ENCODE assay signal across 21 mouse cellular contexts in the genomic region with DNA sequence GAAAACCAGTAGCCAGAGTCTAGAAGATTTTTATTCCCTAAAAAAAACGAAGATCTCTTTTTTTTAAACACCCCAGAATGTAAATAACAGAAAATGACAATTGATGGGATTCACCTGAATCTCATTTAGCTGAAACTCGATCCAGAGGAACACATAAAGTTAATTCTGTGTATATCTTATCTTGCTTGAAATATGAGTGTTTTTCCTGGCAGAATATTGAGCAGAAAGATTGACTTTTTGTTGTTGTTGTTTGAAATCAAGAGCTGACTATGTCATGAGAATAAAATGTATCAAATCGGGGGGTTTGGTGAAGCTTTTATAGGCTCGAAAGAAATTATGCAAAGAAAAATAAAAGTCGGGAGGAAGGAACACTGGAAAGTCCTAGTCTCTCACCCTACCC.
DNase-seq lines count a peak whose midpoint lies in the region; ATAC-seq and TF ChIP-seq lines count a peak whose summit lies in the region.
"Had no signal": no experiment of that assay in that cellular context is flagged by ENCODE, and none has a peak within 500 bp of the region (broad histone marks: within the 10 kb centered on the region; RNA-seq: fewer than 3 reads in every experiment).

No protein-coding gene starts in this region.

- no peak overlapping the region for H3K4me3 ChIP-seq in kidney, embryonic 15.5 days (replicated peaks)
- H3K4me3 ChIP-seq in kidney, postnatal 0 days (replicated peaks; ENCODE audit: low read depth, low read length): no peak overlapping the region
- H3K4me3 ChIP-seq: embryonic facial prominence, embryonic 13.5 days; embryonic facial prominence, embryonic 15.5 days; erythroblast, embryonic 14.5 days; forebrain, embryonic 10.5 days; forebrain, embryonic 12.5 days had no signal

- no peak overlapping the region for H3K4me2 ChIP-seq in kidney, embryonic 15.5 days
- H3K4me2 ChIP-seq in kidney, postnatal 0 days (ENCODE audit: low read length): no peak overlapping the region
- H3K4me2 ChIP-seq: embryonic facial prominence, embryonic 13.5 days; embryonic facial prominence, embryonic 15.5 days; forebrain, embryonic 12.5 days had no signal

- DNase-seq in kidney, postnatal 25 days: no peak
- DNase-seq in kidney, postnatal 0 days (ENCODE audit: low spot score): peak; percentile 76
- DNase-seq in kidney, postnatal 10 days: no peak
- DNase-seq: adrenal gland, adult 2 months; adrenal gland, postnatal 10 days; adrenal gland, postnatal 25 days; cerebellum, adult 11 months; cerebellum, adult 18-20 months; cerebellum, adult 8-10 months; cerebellum, adult 9-11 months; cerebellum, postnatal 14 days; cerebellum, postnatal 36 days; embryo, embryonic 11 days had no signal

- peak overlapping the region; percentile 62; the same call in 1 of the 2 replicates for H3K27ac ChIP-seq in kidney, embryonic 15.5 days
- H3K27ac ChIP-seq in kidney, postnatal 0 days: peak overlapping the region; percentile 25; the same call in 1 of the 2 replicates
- H3K27ac ChIP-seq: embryonic facial prominence, embryonic 13.5 days; embryonic facial prominence, embryonic 15.5 days; forebrain, embryonic 10.5 days; forebrain, embryonic 12.5 days had no signal

- H3K27me3 ChIP-seq in kidney, embryonic 15.5 days: no peaks in the 10 kb centered on the region
- H3K27me3 ChIP-seq in kidney, postnatal 0 days (ENCODE audit: insufficient read depth, low read length): no peaks in the 10 kb centered on the region
- H3K27me3 ChIP-seq: embryonic facial prominence, embryonic 13.5 days; embryonic facial prominence, embryonic 15.5 days; forebrain, embryonic 12.5 days had no signal

- H3K4me1 ChIP-seq in kidney, embryonic 15.5 days: no peaks in the 10 kb centered on the region
- H3K4me1 ChIP-seq in kidney, postnatal 0 days (replicated peaks; ENCODE audit: insufficient read depth, low read length): no peaks in the 10 kb centered on the region
- H3K4me1 ChIP-seq: embryonic facial prominence, embryonic 13.5 days; forebrain, embryonic 10.5 days; forebrain, embryonic 12.5 days had no signal

- TF ChIP-seq CTCF in kidney, postnatal 0 days (IDR thresholded peaks at IDR 0.05; ENCODE audit: low read depth): no peak

- H3K36me3 ChIP-seq in kidney, embryonic 15.5 days: no peaks in the 10 kb centered on the region
- no peaks in the 10 kb centered on the region for H3K36me3 ChIP-seq in kidney, postnatal 0 days (ENCODE audit: insufficient read depth, low read length)
- H3K36me3 ChIP-seq: embryonic facial prominence, embryonic 13.5 days; embryonic facial prominence, embryonic 15.5 days; forebrain, embryonic 10.5 days; forebrain, embryonic 12.5 days had no signal

- WGBS in kidney, embryonic 15.5 days: 28% methylated on average over 5 of the region's 5 CpGs
- 37% methylated on average over 5 of the region's 5 CpGs for WGBS in kidney, postnatal 0 days

- H3K9ac ChIP-seq in kidney, embryonic 15.5 days: no peak overlapping the region
- H3K9ac ChIP-seq in kidney, postnatal 0 days (ENCODE audit: low read depth, low read length): no peak overlapping the region
- H3K9ac ChIP-seq: embryonic facial prominence, embryonic 13.5 days; embryonic facial prominence, embryonic 15.5 days; forebrain, embryonic 12.5 days had no signal

- ATAC-seq in kidney, embryonic 15.5 days (replicated peaks; ENCODE audit: low FRiP score): 0 out of 2 replicates have a peak, but pooled peaks have one; percentile 29
- no peak for ATAC-seq in kidney, postnatal 0 days (replicated peaks; ENCODE audit: low FRiP score, low read depth)
- ATAC-seq: forebrain, embryonic 14.5 days; forebrain, embryonic 16.5 days had no signal

- H3K9me3 ChIP-seq in kidney, embryonic 15.5 days (replicated peaks): no peaks in the 10 kb centered on the region
- no peaks in the 10 kb centered on the region for H3K9me3 ChIP-seq in kidney, postnatal 0 days (replicated peaks; ENCODE audit: low read length)
- H3K9me3 ChIP-seq: embryonic facial prominence, embryonic 13.5 days; embryonic facial prominence, embryonic 15.5 days; forebrain, embryonic 10.5 days; forebrain, embryonic 12.5 days had no signal
